Mouse (Mus musculus): ENCODE results near the gene Apobec4.

Gene Apobec4

DNA sequence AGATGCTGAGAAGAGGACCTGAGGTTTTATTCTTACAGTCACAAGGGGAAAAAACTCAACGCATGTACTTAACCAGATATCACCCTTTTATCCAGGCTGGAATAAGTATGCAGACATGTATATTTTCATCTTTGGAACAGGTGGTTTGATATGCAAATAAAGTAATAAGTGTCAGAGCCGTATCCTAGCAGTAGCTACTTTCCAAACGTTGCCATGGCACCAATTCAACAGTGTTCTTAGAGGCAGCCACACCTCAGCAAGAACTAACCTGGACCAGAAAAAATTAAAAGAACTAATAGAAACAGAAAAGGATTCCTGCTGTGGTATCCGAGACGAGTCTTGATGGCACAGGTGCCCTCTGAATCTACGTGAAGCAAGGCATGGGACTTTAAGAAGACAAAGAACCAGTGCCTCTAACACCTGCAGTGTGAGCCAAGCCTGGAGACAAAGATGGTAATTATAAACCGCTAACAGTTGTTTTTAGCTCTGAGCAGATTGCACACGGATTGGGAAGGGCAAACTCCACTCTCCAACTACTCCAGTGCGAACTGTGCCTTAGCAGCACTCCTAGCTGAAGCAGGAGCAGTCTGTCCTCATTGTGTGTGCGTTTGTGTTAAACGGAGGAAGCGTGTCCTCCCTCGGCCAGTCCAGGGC, at the start of gene Apobec4:
Apobec4 (plus strand) TSS at position 240 of the 654 bp plus-strand sequence.
- DNase-seq (ENCODE audit: low spot score in 2 of 2): no peak

DNA sequence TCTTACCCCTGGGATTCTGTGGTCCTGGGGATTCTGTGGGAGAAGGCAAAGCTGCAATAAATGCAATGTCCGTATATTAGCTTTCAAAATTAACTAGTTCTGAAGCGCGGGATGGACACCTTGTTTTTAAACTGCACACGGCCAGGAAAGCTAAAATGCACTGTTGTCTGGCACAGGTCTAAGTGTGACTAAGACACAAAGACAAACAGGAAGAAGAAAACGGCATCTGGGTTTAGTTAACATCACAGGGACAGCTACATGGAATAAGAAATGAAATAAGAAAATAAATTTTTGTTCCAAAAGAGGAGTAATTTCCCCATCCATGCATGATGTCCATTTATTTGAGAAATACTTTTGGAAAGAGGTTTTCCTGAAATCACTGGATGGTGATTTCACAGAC, 49.3 kb upstream of the Apobec4 start:
- DNase-seq (ENCODE audit: low spot score in 2 of 2): no peak

DNA sequence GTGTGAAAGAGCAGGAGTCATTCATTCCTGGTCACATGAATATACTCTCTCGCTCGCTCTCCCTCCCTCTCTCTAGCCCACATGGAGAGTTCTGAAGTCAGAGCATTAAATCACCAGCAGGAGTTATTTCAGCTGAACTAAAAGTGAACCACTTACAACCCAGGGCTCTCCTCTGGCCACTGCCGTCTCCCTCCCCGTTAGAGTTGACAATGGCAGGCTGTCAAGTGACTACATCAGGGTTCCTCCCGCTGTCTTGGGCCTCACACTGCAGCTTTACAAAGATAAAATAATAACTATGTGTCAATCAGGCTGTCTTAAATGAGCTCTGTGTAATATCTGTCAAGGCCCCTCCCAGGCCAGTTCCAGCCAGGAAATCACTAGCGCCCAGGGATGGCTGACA, 47.4 kb upstream of the Apobec4 start:
- peak; percentile 48 to 57 for DNase-seq (ENCODE audit: low spot score in 2 of 2)

DNA sequence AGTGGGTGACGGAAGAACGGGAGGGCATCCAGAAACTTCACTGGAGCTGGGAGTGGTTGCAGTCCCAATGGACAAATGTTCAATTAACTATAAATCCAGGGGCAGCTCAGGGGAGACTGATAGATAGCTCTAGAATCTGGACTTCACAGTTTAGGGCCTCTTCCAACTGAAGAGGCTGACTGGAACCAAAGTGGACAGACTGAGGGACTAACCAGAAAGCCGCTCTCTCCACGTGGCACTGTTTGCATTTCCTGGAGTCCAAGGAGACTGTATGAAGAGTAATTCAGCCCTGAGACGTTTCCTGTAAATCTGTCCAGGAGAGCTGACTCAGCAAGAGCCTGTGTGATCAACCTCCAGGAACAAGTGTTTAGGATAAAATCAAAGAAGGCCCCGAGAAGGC, 46.4 kb upstream of the Apobec4 start:
- DNase-seq (ENCODE audit: low spot score in 2 of 2): no peak

DNA sequence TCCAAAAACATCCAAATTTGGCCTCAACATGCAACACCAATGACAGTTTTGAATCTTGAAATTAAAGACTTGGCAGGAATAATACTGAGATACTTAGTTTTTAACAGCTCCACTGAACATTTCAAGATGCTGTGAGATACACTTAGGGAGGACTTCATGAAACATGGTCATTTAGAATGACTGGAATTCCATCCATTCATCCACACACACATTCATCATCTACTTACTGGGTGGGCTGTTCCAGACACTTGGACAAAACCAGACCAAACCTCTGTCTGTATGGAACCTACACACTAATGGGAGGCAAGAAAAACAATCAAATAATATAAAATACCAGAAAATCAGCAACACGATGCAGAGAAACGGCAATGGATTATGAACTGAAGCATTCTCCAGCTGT, 42.8 kb upstream of the Apobec4 start:
- no peak for DNase-seq (ENCODE audit: low spot score in 2 of 2)

DNA sequence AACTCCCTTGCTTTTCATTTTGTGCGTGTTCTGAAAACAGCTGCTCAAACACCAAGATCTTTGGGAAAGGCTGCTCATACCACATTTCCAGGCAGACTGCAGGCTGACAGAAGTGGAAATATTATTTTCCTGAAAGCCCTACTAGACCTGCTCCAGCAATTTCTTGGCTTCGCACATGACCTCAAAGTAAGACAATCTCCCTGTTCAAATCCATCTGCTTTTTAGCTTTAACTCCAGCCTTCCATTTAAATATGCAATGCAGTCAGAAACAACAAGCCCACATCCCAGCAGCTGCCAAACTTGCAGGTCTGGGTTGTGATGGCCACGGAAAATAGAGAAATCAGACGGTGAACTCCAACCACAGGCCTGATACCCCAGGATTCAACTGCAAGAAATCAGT, 39.3 kb upstream of the Apobec4 start:
- no peak for DNase-seq (ENCODE audit: low spot score in 2 of 2)

DNA sequence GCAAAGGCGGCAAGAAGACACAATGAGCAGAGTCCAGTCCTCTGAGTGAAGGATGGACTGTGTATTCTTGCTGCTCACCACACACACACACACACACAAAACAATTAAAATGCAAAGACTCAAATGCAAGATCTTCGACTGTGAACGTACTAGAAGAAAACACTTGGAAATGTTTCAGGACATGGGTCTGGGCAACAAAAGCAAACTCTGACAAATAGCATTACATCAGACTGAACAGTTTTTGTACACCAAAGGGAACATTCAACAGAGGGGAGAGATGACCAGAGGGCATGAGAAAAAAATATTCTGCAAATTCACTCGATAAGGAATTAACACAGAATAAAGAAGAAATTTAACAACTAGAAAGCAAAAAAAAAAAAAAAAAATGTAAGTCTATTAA, 36.4 kb upstream of the Apobec4 start:
- DNase-seq (ENCODE audit: low spot score in 2 of 2): no peak

DNA sequence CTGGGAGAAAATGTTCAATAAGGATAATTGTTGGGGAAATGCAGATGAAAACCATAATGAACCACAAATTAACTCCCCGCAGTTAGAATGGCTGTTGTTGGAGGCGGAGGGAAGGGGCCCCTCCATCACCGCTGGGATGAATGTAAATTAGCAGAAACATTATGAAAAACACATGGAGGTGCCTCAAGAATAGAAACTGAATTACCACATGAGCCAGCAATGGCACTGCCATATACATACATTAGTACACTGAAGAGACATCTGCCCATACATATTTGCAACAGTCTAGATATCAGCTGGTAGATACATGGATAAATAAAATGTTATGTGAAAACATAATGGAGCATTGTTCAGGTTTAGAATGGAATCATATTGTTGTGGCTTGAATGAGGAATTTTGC, 35.9 kb upstream of the Apobec4 start:
- no peak for DNase-seq (ENCODE audit: low spot score in 2 of 2)

DNA sequence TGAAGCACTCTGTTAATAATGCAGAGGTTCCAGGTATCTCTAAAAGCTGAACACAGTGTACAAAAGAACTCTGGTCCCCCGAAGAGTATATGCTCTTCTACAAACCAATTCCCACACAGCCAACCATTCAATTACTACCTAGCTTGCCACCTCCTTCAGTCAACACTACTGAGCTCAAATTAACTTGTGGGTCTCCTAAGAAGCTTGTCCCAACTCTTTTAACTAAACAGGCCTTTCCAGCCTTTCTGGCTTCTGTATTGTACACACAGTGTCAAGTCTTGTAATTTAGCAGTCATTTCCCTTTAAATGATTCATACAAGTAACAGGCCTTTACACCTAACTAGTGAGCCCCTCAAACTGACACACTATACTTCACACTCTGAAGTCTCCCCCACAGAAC, 33.0 kb upstream of the Apobec4 start:
- DNase-seq (ENCODE audit: low spot score in 2 of 2): no peak

DNA sequence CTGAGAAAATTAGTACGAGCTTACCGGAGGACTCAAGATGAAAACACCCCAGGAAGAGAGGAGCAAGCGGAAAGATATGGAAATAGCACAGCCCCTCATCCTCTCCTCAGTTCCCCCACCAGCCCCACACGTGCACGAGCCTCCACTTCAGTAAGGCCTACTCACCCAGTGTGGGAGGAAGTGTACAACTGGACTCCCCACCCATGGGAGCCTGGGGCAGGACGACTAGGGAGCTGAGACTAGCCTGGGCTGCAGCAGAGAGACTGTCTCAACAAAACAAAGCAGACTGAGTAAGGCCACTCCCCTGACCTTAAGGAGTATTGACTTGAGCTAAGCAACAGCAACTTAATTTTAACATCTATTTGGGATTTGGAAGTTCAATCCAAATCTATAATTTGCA, 32.2 kb upstream of the Apobec4 start:
- no peak for DNase-seq (ENCODE audit: low spot score in 2 of 2)

DNA sequence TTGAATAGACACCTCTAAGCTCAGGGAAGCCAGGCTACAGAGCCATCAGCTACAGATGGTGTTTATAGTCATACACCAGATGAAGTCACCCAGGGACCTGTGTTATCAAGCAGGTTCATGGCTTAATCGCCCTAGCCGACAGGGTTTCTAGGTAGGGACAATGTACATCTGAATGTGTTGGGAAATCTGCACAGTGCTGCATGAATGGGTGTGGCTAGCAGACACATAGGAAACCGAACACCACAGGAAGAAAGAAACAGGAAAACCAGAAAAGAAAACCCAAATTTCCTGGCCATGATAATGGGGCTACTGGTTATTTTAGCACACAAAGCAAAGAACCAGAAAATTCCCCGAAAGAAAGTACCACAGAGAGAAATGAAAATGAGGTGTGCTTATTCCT, 29.4 kb upstream of the Apobec4 start:
- no peak for DNase-seq (ENCODE audit: low spot score in 2 of 2)

DNA sequence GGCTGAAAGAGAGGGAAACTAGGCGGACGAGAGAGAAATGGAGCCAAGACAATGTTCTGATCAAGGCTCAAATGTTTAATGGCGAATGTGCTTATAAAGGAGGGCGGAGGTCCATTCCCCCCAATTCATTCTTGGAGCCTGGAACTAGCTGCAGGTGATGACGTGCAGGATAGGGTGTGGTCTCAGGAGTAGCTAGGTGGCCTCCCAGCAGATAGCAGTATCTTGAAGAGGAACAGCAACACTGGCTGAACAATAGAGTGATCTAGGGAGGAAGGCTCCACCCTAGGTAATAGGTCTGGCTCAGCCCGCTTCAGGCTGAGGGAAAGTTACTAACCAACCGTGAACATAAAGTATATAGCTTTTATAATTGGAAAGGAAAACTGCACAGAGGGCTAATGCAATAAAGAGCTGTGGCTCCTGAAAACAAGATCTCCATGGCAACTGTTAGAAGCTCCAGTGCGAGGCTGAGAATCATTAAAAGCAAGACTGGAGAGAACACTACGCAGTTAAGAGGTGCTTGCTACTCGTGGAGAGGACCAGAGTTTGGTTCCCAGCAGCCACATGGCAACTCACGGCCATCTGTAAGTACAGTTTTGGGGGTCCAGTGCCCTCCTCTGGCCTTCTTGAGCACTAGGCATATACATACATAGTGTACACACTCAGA, 28.7 kb upstream of the Apobec4 start:
- no peak for DNase-seq (ENCODE audit: low spot score in 2 of 2)

DNA sequence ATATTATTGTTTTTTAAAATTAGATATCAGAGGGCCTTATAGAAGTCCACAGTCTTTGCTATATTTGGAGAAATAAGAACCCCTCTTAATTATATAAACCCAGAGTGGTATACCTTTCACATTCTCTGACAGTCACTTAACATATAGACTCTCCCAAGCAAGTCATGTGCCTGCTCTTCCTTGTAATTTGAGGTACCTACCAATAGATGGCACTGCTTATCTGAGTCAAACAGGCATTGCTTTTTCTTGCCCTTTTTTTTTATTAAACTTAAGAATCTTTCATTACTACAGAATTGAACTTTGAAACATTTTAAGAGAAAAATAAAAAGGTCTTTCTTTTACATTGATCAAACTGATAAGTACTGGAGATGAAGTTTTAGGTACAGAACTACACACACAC, 26.1 kb upstream of the Apobec4 start:
- DNase-seq (ENCODE audit: low spot score in 2 of 2): no peak

DNA sequence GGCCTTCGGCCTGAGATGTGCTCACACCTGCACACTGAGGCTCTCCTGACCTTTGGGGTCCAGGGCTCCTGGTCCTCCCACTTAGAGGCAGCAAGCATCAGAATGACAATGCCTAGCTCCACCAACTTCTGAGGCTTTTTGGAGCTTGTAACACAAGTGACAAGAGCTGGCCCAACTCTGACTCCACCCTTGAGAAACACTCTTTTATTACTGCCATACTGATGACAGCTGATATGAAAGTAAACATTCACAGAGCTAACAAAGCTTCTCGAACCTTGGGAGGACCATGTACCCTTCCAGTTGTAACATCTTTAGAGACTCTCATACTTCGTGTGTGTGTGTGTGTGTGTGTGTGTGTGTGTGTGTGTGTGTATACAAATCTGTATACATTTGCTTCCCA, 24.3 kb upstream of the Apobec4 start:
- DNase-seq (ENCODE audit: low spot score in 2 of 2): no peak

DNA sequence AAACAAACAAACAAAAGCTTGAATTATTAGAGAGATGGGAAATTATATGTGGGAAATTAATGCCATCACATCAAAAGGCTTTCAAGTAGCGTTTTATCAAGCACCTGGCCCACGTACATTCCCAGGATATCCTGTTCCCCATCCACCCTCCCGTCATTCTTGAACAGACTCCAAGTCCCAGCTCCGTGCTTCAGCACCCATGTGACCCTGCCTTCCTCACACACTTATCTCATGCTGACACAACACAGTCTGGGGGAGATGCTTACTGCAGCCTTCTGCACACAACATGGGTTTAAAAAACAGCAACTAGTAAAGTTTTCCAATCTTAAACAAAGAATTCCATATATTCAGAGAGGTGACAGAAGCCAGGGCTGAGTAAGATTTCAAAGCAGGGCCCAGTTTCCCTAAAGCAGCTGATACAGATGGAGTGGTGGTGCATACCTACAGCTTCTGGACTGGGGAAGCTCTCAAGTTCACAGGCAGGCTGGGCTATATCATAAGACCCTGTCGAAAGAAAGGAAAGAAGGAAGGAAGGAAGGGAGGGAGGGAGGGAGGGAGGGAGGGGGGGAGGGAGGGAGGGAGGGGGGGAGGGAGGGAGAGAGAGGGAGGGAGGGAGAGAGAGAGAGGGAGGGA, 22.6 kb upstream of the Apobec4 start:
- peak; percentile 30 to 35 for DNase-seq (ENCODE audit: low spot score in 2 of 2)

DNA sequence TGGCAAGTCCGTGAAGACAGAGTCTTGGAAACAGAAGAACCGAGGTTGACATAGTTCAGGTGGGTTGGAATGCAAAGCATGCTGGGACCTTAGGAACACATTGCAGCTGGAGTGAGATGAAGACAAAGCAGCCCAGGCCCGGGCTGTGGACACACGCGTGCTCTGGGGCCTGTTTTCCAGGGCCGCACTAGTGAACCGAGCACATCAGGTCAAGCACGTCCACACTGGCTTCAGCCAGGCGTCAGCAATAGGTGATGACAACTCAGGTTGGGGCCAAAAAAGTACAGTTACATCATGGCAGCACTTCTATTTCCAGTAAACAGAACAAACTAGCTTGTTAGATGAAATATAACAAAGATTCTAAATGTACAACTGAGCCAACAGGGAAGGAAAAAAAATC, 11.6 kb upstream of the Apobec4 start:
- peak; percentile 49 to 64 for DNase-seq (ENCODE audit: low spot score in 2 of 2)

DNA sequence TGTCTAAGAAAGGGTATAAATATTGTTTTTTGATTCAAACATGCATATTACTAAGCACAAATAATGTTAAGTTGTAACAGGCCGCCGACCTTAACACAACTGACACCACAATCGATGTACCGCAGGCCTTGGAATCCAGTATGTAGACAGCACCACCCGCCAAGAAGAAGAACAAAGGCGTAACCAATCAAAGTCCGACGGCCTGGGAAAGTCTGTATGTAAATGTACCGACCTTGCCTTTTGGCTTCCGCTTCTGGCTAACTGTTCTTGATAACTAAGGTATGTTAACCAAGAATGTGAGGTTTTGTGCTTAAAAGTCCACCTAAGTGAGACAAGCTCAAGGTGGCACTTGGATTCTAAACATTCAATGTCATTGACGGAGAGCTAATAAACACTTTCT, 11.0 kb upstream of the Apobec4 start:
- DNase-seq (ENCODE audit: low spot score in 2 of 2): no peak

DNA sequence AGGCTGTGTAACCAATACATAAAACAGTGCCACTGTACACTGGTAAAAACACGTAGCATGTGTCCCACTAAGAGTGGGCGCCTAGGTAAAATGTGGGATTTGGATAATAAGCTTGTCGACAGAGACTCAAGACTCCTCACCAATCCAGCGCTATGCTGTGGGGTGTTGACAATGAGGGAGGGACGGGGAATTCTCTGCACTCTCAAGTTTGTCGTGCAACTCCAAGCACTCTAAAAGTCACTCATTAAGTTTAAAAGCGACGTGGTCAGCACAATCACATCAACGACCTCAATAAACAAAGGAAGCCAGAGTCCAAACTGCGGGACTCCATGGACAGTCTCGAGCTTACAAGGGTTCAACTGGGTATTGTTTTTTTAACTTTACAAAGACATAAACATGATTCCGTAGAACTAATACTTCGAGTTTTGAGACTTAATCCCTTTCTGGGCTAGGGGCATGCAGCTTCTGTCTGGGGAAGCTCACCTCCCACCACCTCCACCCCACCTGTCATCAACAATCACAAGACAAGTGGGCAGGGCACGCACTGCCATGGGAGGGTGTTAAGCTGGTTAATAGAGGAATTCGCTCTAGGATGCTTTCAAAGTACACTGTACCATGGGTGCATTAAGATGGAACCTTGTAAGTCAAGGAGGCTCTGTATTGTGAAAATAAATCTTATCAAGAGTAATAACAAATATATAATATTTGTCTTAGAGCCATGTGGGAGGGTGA, 7.1 kb upstream of the Apobec4 start:
- DNase-seq (ENCODE audit: low spot score in 2 of 2): no peak

DNA sequence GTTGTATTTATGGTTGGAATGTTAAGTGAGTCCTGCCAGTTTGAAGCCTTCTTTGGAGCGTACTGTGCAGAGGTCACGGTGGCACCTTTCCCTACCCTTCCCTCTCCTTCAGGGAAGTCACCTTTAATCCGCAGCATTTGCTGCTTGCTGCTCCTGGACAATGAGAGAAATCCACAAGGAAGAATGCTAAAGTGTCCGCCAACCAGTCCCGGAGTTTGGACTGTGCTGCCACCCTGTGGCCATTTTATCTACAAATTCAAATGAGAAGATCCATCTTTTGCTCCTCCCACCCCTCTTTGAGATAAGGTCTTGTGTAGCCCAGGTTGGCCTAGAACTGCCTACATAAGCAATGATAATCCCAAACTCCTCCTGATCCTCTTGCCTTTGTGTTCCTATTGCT, 3.9 kb upstream of the Apobec4 start:
- peak; percentile 48 to 82 for DNase-seq (ENCODE audit: low spot score in 2 of 2)

DNA sequence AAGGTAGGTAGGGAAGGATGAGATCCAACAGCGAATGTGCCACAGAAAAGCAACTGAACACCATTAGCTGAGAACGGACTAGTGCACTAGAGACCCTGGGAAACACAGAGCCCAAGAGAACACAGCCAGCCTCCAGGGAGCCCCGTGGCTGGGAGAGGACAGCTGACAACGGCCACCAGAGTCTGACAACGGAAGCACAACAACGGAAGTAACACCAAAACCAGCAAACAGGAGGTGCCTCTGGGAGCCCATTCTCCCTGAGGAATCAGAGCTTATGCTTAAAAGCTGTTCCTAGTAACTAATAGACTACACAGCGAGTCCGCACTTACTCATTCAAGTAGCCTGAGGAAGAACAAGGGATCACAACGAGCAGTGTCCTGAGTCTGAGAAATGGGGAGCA, 1.1 kb upstream of the Apobec4 start:
- DNase-seq (ENCODE audit: low spot score in 2 of 2): peak; percentile 50 to 64

DNA sequence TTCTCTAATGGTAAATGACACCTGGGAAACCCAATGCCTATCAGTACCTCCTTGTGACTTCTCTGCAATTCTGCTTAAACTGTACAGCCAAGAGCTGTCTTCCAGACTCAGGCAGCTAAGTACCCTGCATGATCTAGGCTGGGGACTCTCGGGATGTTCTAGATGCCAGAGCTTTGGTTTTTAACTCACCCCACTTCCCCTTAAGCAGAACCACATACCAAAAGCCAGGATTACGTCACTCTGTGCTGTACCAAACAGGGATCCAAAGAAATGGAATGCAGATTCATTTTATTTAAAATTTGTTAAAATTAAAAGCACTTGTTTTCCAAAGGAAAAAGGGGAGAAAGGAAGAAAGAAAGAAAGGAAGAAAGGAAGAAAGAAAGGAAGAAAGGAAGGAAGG, 11.4 kb downstream of the Apobec4 start:
- DNase-seq (ENCODE audit: low spot score in 2 of 2): no peak

DNA sequence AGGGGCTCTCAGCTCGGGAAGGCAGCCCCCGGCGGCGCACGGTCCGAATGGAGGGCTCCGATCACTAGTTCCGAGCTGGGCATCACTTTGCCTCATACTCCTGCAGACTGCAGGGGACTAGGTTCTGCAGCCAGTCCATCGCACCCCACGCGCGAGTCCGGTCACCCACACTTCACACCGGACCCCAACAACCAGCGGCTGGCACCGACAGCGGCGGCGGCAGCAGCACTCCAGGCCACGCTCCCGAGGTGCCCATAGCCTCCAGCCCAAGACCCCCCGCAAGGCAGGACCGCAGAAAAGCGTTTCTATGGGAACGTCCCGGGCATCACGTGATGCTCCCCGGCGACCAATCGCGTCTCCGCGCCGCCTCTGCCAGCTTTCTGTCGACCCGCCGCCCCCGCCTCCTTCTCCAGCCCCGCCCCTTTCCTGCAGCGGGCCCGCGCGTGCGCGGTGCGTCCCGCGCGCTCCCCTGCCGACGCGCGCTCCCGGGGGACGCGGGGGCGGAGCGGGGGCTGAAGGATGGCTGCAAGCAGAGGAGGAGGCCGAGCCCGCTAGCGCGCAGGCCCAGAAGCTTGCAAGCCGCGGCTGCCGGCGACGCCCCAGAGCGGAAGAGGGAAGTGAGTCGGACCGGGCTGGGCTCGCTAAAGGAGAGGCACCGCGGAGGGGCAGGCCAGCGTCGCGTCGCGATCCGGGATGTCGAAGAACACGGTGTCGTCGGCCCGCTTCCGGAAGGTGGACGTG, 15.9 kb downstream of the Apobec4 start, which contains the start of the genes Rgl1 and Arpc5:
Rgl1 (minus strand) TSS at position 320 of the 741 bp plus-strand sequence.
Arpc5 (plus strand) TSS at position 511 of the 741 bp plus-strand sequence.
- peak; percentile 97 to 98 for DNase-seq (ENCODE audit: low spot score in 2 of 2)
